Mouse (Mus musculus): ENCODE results near the gene Taf13.
"Not testable (repeated sequence)": the region's sequence is repeated elsewhere in the genome, so short reads cannot be mapped to it uniquely, and the experiment has no call there.

Taf13 gene

DNA sequence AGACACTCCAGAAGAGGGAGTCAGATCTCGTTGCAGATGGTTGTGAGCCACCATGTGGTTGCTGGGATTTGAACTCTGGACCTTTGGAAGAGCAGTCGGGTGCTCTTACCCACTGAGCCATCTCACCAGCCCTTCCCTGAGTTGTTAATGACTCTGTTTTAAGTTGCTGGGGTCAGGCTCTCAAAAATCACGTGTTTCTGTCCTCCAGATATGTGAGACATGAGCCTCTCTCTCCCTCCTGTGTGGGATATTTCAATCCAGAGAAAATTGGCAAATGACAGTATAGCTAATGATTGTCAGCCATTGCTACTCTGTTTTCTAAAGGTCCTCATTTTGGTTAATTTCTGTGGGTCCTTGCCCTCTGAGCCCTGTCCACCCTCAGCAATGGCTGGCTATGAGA, 1.9 kb upstream of the Taf13 start:
- in situ Hi-C loops (cut with MboI; ENCODE audit: low pct_unique_long_range_greater_than_20kb in 1 of 2, low sequenced_read_pairs in 2 of 2, unreplicated experiment in 1 of 2): not testable (repeated sequence)

DNA sequence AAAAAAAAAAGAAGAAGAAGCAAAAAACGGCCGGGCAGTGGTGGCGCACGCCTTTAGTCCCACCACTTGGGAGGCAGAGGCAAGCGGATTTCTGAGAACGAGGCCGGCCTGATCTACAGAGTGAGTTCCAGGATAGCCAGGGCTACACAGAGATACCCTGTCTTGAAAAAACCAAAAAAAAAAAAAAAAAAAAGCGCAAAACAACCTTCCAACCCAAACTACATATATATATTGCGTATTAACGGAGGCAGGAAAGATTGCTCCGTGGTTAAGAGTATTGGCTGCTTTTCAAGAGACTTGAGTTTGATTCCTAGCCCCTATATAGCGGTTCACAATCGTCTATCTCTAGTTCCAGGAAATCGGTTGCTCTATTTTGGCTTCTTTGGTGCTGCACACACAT, 685 bp upstream of the Taf13 start:
- in situ Hi-C loops (cut with MboI; ENCODE audit: low pct_unique_long_range_greater_than_20kb in 1 of 2, low sequenced_read_pairs in 2 of 2, unreplicated experiment in 1 of 2): no loop called here

DNA sequence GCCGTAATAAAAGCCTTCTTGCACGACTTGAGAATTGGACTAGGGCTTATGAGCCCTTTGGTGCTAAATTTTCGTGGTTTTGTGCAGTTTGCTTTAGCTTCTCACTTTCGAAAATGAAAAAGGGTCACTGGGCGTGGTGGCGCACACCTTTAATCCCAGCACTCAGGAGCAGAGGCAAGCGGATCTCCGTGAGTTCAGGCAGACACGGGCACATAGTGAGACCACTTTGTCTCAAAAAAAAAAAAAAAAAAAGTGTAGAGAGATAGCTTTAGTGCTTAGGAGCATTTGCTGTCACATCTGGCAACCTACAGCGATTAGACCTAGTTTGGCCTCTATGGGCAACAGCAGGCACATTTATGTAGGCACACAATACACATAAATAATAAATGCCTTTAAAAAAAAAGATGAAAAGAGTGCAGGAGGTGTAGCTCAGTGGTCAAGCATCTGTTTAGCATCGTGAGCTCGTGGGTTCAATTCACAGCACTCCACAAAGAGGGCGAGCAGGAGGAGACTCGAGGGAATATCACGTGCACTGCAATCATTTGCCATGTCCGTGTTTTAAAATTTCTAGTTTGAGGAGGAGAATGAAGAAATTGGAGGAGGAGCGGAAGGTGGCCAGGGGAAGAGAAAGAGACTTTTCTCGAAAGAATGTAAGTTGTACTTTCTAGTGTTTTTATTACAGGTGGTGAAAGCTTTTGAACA, 962 bp downstream of the Taf13 start:
- in situ Hi-C loops (cut with MboI; ENCODE audit: low pct_unique_long_range_greater_than_20kb in 1 of 2, low sequenced_read_pairs in 2 of 2, unreplicated experiment in 1 of 2): no loop called here

DNA sequence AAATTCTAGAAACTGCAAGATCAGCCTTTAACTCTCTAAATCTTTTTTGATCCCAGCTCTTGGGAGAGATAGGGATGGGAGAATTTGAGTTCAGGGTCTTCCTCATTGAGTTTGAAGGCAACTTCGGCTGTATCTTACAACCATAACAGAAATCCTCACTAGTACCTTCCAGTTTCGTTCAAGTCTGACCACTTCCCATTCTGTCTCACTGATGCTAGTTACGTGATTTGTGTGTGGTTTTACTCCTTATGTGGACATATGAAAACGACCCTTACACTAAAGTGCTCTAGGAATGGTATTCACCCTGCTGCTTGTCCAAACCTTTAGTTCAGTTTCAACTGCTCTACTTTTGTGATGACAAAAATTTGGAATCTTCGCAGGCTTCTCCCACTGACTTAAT, 2.5 kb downstream of the Taf13 start:
- in situ Hi-C loops (cut with MboI; ENCODE audit: low pct_unique_long_range_greater_than_20kb in 1 of 2, low sequenced_read_pairs in 2 of 2, unreplicated experiment in 1 of 2): no loop called here

DNA sequence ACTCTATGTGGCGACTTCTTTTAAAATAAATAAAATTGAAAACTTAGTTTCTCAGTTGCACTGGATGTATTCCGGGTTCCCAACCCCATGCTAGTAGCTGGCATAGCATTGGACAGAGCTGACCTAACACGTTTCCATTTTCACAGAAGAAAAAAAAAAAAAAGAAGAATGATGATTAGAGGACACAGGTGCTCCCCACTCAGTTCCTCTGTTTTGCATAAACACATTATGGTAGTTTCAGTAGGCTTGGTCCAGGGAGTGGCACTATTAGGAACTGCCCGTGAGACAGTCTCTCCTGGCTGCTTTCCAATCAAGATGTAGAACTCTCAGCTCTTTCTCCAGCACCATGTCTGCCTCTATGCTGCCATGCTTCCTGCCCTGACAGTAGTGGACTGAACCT, 13.1 kb downstream of the Taf13 start:
- in situ Hi-C loops (cut with MboI; ENCODE audit: low pct_unique_long_range_greater_than_20kb in 1 of 2, low sequenced_read_pairs in 2 of 2, unreplicated experiment in 1 of 2): no loop called here

DNA sequence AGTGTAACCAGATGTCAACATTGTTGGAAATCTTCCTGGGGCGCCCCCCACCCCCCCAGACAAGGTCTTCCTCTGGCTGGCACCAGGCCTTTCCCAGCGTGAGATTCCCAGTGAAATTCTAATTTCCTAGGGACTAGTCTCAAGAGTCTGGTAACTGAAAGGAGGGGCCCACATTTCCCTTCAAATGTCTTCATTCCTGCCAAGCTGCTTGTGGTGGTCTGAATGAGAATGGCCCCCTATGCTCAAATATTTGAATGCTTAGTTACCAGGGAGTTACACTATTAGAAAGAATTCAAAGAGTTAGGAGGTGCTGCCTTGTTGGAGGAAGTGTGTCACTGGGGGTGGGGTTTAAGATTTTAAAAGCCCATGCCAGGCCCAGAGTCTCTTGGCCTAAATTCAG, 16.9 kb downstream of the Taf13 start:
- in situ Hi-C loops (cut with MboI; ENCODE audit: low pct_unique_long_range_greater_than_20kb in 1 of 2, low sequenced_read_pairs in 2 of 2, unreplicated experiment in 1 of 2): no loop called here

DNA sequence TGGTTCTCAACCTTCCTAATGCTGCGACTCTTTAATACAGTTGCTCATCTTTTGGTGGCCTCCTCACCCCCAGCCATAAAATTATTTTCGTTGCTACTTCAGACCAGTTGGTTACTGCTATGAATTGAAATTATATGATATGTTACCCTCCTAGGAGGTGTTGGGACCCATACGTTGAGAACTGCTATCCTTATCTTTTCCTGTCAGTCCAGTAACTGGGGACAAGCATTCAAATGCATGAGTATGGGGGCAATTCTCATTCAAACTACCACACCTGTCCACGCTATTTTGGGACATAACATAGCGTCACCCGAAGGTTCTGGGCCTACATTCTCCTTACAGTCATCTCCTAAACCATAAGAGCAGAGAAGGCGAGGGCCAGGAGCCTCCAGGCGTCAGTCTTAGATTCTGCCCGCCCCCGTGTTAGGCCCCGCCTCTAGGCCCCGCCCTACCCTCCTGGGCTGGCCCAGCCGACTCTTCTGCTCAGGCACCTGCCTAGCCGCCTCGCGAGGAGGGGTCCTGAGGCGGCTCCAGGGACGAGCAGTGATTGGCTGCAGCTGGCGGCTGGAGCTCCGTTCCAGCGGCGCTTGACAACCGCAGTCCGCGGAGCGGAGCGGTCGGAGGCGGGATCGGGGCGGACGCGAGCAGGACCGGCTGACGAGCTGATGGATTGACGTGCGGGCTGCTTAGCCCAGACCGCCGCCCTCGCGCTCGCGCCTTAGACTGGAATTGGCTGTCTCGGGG, 19.5 kb downstream of the Taf13 start, which contains the start of gene Wdr47:
Gene Wdr47, plus strand, starts transcription at position 494 of the 744 bp plus-strand sequence.
- in situ Hi-C loops (cut with MboI; ENCODE audit: low pct_unique_long_range_greater_than_20kb in 1 of 2, low sequenced_read_pairs in 2 of 2, unreplicated experiment in 1 of 2): no loop called here

DNA sequence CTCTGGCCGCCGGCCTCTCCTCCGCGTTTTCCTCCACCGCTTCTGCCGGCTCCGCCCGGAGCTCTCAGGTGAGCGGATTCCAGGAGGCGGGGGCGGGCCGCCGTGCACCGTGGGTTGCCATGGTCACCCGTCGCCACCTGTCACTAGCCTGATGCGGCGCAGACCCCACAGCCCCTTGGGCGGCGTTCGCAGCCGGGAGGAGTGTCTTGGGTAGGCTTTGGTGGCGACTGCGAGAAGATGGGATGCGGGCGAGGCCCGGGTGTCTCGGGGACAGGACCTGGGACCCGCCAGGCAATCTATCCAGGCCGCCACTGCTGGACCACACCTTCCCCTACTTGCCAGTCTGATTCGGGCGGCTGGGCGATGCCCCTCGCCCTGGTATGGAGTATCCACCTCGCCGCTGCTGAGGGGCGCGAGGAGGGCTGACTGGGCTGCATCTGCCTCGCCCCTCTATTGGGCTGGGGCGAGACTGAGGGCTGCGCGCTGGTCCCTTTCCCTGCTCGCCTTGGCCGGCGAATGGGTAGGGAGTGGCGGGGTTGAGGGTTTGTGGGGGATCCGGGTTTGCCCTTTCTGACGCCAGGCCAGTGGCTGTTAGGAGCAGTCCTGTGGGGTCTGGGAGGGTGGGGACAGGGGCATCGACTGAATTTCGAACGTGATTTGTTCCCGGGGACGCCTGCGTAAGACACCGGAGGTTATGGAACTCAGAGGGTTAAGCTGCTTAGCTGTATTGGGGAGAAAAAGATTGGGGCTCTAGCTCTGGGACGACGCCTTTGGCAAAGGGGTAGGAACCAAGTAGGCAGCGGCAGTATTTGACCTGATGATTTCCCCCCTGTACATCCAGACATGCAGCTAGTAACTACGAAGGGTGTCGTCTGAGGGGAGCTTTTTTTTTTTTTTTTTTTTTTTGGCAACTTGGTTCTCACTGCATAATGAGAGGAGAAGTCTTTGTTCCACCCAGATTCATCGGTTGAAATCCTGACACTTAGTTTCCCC, 20.3 kb downstream of the Taf13 start:
- in situ Hi-C loops (cut with MboI; ENCODE audit: low pct_unique_long_range_greater_than_20kb in 1 of 2, low sequenced_read_pairs in 2 of 2, unreplicated experiment in 1 of 2): no loop called here

DNA sequence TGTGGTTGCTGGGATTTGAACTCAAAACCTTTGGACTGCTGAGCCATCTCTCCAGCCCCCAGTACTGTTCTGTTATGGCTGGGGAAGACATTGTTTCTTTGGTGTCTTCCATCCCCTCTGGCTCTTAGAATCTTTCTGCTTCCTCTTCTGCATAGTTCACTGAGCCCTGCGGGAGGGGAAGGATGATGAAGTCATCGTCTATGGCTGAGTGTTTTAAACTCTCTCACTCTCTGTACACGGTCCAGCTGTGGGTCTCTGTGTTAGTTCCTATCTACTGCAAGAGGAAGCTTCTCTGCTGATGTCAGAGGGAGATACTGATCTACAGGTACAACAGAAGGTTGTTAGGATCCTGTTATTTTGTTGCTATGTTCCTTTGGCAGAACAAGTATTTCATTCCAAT, 37.4 kb downstream of the Taf13 start:
- in situ Hi-C loops (cut with MboI; ENCODE audit: low pct_unique_long_range_greater_than_20kb in 1 of 2, low sequenced_read_pairs in 2 of 2, unreplicated experiment in 1 of 2): no loop called here

Data from mouse embryonic stem cell (cell line).